Comparison of ENCODE assay signal across 17 mouse cellular contexts in genomic region chr10:54448352-54449043, GRCm38 (mm10).
"Had no signal": no experiment of that assay in that cellular context is flagged by ENCODE, and none has a peak within 500 bp of the region (broad histone marks: within the 10 kb centered on the region; RNA-seq: fewer than 3 reads in every experiment).

No protein-coding gene starts in this region.

- H3K9me3 ChIP-seq: limb, embryonic 12.5 days; liver, embryonic 13.5 days; lung, embryonic 15.5 days; midbrain, embryonic 15.5 days; neural tube, embryonic 12.5 days; stomach, embryonic 15.5 days had no signal

- ATAC-seq: hindbrain, embryonic 16.5 days; inflammation-experienced regulatory T-cells, adult 6 months; liver, postnatal 0 days; midbrain, embryonic 15.5 days had no signal

- H3K4me3 ChIP-seq: limb, embryonic 12.5 days; liver, embryonic 13.5 days; lung, embryonic 15.5 days; megakaryocyte, embryonic 14.5 days; midbrain, embryonic 15.5 days; neural tube, embryonic 12.5 days; stomach, embryonic 15.5 days had no signal

- H3K4me2 ChIP-seq: limb, embryonic 12.5 days; liver, embryonic 13.5 days; lung, embryonic 15.5 days; midbrain, embryonic 11.5 days; midbrain, embryonic 15.5 days; neural tube, embryonic 12.5 days; stomach, embryonic 15.5 days had no signal

- H3K27me3 ChIP-seq: limb, embryonic 12.5 days; liver, embryonic 13.5 days; lung, embryonic 15.5 days; megakaryocyte, embryonic 14.5 days; midbrain, embryonic 15.5 days; neural tube, embryonic 12.5 days; stomach, embryonic 15.5 days had no signal

- H3K4me1 ChIP-seq: limb, embryonic 12.5 days; liver, embryonic 13.5 days; lung, embryonic 15.5 days; megakaryocyte, embryonic 14.5 days; midbrain, embryonic 15.5 days; neural tube, embryonic 12.5 days; stomach, embryonic 15.5 days had no signal

- H3K36me3 ChIP-seq: limb, embryonic 12.5 days; liver, embryonic 13.5 days; lung, embryonic 15.5 days; midbrain, embryonic 15.5 days; neural tube, embryonic 12.5 days; stomach, embryonic 15.5 days had no signal

- DNase-seq: kidney, adult 11 months; kidney, postnatal 25 days; liver; liver, embryonic 13.5 days; liver, postnatal 0 days; lung, postnatal 14 days; thymus, postnatal 4 days had no signal

- H3K9ac ChIP-seq: limb, embryonic 12.5 days; liver, embryonic 13.5 days; liver, postnatal 0 days; lung, embryonic 15.5 days; midbrain, embryonic 15.5 days; neural tube, embryonic 12.5 days; stomach, embryonic 15.5 days had no signal

- H3K27ac ChIP-seq: limb, embryonic 12.5 days; liver, embryonic 13.5 days; lung, embryonic 15.5 days; macrophage; midbrain, embryonic 15.5 days; neural tube, embryonic 12.5 days; stomach, embryonic 15.5 days had no signal
